Mouse (Mus musculus): ENCODE results near the gene Rragd. TPM values are rescaled to one million over a fixed set of nuclear protein-coding genes. Genes with fewer than 3 reads are reported as not detected.

Gene Rragd
- total RNA-seq (2023), result under 1 TPM; 0.51 to 0.73 TPM

GRCm38 (mm10) chr4:32982716-32983175 is at the start of gene Rragd:
Gene Rragd (plus strand): TSS chr4:32983037.

GRCm38 (mm10) chr4:32950356-32951034 is 32.3 kb upstream of the Rragd start, which contains the start of gene Ankrd6:
Gene Ankrd6 (minus strand): TSS chr4:32950841.

GRCm38 (mm10) chr4:33031195-33031960 is 48.5 kb downstream of the Rragd start, which contains the start of gene Ube2j1:
Gene Ube2j1 (plus strand): TSS chr4:33031416.

GRCm38 (mm10) chr4:33062981-33063380 is 80.1 kb downstream of the Rragd start, which contains the start of gene Gabrr2:
Gene Gabrr2 (plus strand): TSS chr4:33062999.

Other genes with a start within 250 kb of the Rragd start
- gene Lyrm2, start 182.8 kb upstream of the Rragd start, total RNA-seq (2023), result 10 to 100 TPM; 27.1 to 31.4 TPM
- under 1 TPM; 0.24 to 0.29 TPM for gene Ankrd6, start 32.2 kb upstream of the Rragd start, total RNA-seq (2023)
- 10 to 100 TPM; 64.2 to 67.1 TPM for gene Ube2j1, start 48.4 kb downstream of the Rragd start, total RNA-seq (2023)
- gene Gabrr2, start 80.0 kb downstream of the Rragd start, total RNA-seq (2023), result under 1 TPM in 1 of 2 experiments, not detected in 1; 0.38 TPM
- gene Gabrr1, start 149.5 kb downstream of the Rragd start, total RNA-seq (2023), result not detected
- gene Pm20d2, start 206.7 kb downstream of the Rragd start, total RNA-seq (2023), result under 1 TPM in 1 of 2 experiments, not detected in 1; 0.33 TPM
- gene Srsf12, start 226.0 kb downstream of the Rragd start, total RNA-seq (2023), result not detected